Mouse (Mus musculus): ENCODE results near the gene Lhx8.

GRCm38 (mm10) chr3:154359231-154359630 is 28.8 kb upstream of the Lhx8 start:
- TF ChIP-seq CTCF (IDR thresholded peaks at IDR 0.05; ENCODE audit: borderline replicate concordance, control insufficient read depth, extremely low read depth, insufficient read depth, low read length, poor library complexity) (no peak), POLR2A (IDR thresholded peaks at IDR 0.05; ENCODE audit: control insufficient read depth, extremely low read depth, insufficient read depth, low read length, poor library complexity) (no peak)
